Mouse (Mus musculus) G1E (cell line): ENCODE data around the gene Prkar2a.

Experiments used
- CTCF ChIP-seq: IDR thresholded peaks from 2 replicates; pipeline ENCODE4 v1.5.1; 2012; ENCODE audit warnings: low read depth, low read length, inconsistent platforms, mixed read lengths
- GATA1 ChIP-seq: IDR thresholded peaks from 2 replicates; pipeline ENCODE4 v1.6.1; 2012; ENCODE audit warnings: borderline replicate concordance, low read length, inconsistent platforms, mixed read lengths
- GATA2 ChIP-seq: IDR thresholded peaks from 2 replicates; pipeline ENCODE4 v1.6.1; 2012; ENCODE audit warnings: low read depth, low read length, inconsistent platforms, borderline replicate concordance
- POLR2AphosphoS5 ChIP-seq: IDR thresholded peaks from 2 replicates; pipeline ENCODE4 v1.6.1; 2012; ENCODE audit warnings: low read depth, low read length, inconsistent platforms; ENCODE audit not compliant: insufficient replicate concordance
- TAL1 ChIP-seq: conservative IDR thresholded peaks from 2 replicates; pipeline ENCODE4 v1.6.1; 2012; ENCODE audit warnings: low read depth, low read length, inconsistent platforms, mixed read lengths

DNA sequence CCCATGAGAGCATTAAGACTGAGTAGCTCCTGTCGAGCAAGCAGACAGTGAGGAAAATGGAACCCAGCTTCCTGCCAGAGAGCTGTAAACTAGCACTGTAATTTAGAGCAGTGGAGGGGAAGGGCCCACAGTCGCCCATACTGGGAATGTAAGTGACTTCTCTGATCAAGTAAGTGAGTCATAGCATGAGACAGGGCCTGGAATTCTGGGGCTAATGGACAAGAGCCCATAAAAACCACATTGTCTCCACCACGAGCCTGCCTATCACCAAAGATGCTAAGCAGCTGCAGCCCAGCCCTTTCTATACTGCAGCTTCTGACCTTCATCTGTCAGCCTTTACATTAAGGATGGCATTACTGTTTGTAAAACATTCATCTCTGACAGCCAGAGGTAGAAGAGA lies 50.1 kb downstream of the Prkar2a start:
- TF ChIP-seq CTCF (no peak), GATA1 (no peak), TAL1 (no peak), POLR2AphosphoS5 (no peak), GATA2 (no peak)
